Mouse (Mus musculus) retina, postnatal 7 days (tissue): Measurements from ENCODE around the gene Fam20a.
A peak's percentile ranks its signal among the peaks of the same experiment; 100 is the strongest.

Experiments
- DNase-seq: peaks from one replicate; pipeline ENCODE4 v3.0.0-alpha.2; 2012; ENCODE audit warnings: low read depth, low spot score

Fam20a gene

GRCm38 (mm10) chr11:109654581-109654980, 67.5 kb downstream of the Fam20a start:
- DNase-seq = no peak

- no peak for DNase-seq
Measured at GRCm38 (mm10) chr11:109653201-109653600, 68.9 kb downstream of the Fam20a start.

- no peak for DNase-seq
Measured at GRCm38 (mm10) chr11:109652505-109652904, 69.6 kb downstream of the Fam20a start.

- no peak for DNase-seq
Measured at GRCm38 (mm10) chr11:109651566-109652024, 70.5 kb downstream of the Fam20a start.

GRCm38 (mm10) chr11:109650788-109651565, 71.1 kb downstream of the Fam20a start:
- peak; percentile 86 for DNase-seq

GRCm38 (mm10) chr11:109649975-109650701, 71.9 kb downstream of the Fam20a start:
- peak; percentile 79 for DNase-seq

GRCm38 (mm10) chr11:109649206-109649605, 72.9 kb downstream of the Fam20a start, which contains the start of gene Prkar1a:
Gene Prkar1a (plus strand): TSS chr11:109649405.
- DNase-seq = no peak

- no peak for DNase-seq
Measured at GRCm38 (mm10) chr11:109648510-109648909, 73.6 kb downstream of the Fam20a start.

GRCm38 (mm10) chr11:109641498-109642222, 80.4 kb downstream of the Fam20a start:
- DNase-seq = no peak

GRCm38 (mm10) chr11:109635871-109636395, 86.1 kb downstream of the Fam20a start:
- no peak for DNase-seq

GRCm38 (mm10) chr11:109634928-109635327, 87.2 kb downstream of the Fam20a start:
- no peak for DNase-seq

- no peak for DNase-seq
Measured at GRCm38 (mm10) chr11:109629021-109629521, 93.0 kb downstream of the Fam20a start.

- DNase-seq = no peak
Measured at GRCm38 (mm10) chr11:109628099-109628498, 94.0 kb downstream of the Fam20a start.

GRCm38 (mm10) chr11:109627648-109628047, 94.4 kb downstream of the Fam20a start:
- DNase-seq = no peak

GRCm38 (mm10) chr11:109623238-109623637, 98.8 kb downstream of the Fam20a start:
- no peak for DNase-seq

- no peak for DNase-seq
Measured at GRCm38 (mm10) chr11:109622518-109623037, 99.5 kb downstream of the Fam20a start.

GRCm38 (mm10) chr11:109621183-109621582, 100.9 kb downstream of the Fam20a start:
- DNase-seq = peak; percentile 67

GRCm38 (mm10) chr11:109620356-109620755, 101.7 kb downstream of the Fam20a start:
- DNase-seq = no peak
